Mouse (Mus musculus) hindlimb bud, embryonic 11.5 days (tissue): ENCODE results near the gene Gm17651.

ENCODE experiments used
- DNase-seq: peaks from one replicate; pipeline ENCODE4 v3.0.0-alpha.2; 2012; ENCODE audit warnings: low read depth, low spot score; ENCODE audit errors: extremely low spot score

Gm17651 gene

GRCm38 (mm10) chr3:97680631-97681320 lies 6.3 kb upstream of the Gm17651 start:
- no peak for DNase-seq

- DNase-seq: no peak
Measured at GRCm38 (mm10) chr3:97678416-97678815, 3.9 kb upstream of the Gm17651 start.

- no peak for DNase-seq
Measured at GRCm38 (mm10) chr3:97676126-97676525, 1.6 kb upstream of the Gm17651 start.

- no peak for DNase-seq
Measured at GRCm38 (mm10) chr3:97667093-97667675, 7.3 kb downstream of the Gm17651 start.

- no peak for DNase-seq
Measured at GRCm38 (mm10) chr3:97666154-97666553, 8.3 kb downstream of the Gm17651 start.

- DNase-seq: no peak
Measured at GRCm38 (mm10) chr3:97665525-97665924, 9.0 kb downstream of the Gm17651 start.

- no peak for DNase-seq
Measured at GRCm38 (mm10) chr3:97661206-97661605, 13.3 kb downstream of the Gm17651 start.

GRCm38 (mm10) chr3:97659746-97660145 lies 14.7 kb downstream of the Gm17651 start:
- no peak for DNase-seq

GRCm38 (mm10) chr3:97658426-97659193 lies 15.9 kb downstream of the Gm17651 start:
- DNase-seq: no peak

- peak; percentile 78 for DNase-seq
Measured at GRCm38 (mm10) chr3:97657655-97658411, 16.7 kb downstream of the Gm17651 start, which contains the start of gene Prkab2. Gene Prkab2 (plus strand): TSS chr3:97658193.

GRCm38 (mm10) chr3:97654901-97655300 lies 19.6 kb downstream of the Gm17651 start:
- DNase-seq: no peak

- no peak for DNase-seq
Measured at GRCm38 (mm10) chr3:97653781-97654180, 20.7 kb downstream of the Gm17651 start.

- DNase-seq: no peak
Measured at GRCm38 (mm10) chr3:97651604-97652003, 22.9 kb downstream of the Gm17651 start.

- DNase-seq: no peak
Measured at GRCm38 (mm10) chr3:97649469-97649868, 25.0 kb downstream of the Gm17651 start.

- no peak for DNase-seq
Measured at GRCm38 (mm10) chr3:97649022-97649421, 25.5 kb downstream of the Gm17651 start.

- no peak for DNase-seq
Measured at GRCm38 (mm10) chr3:97648518-97648917, 26.0 kb downstream of the Gm17651 start.

- DNase-seq: no peak
Measured at GRCm38 (mm10) chr3:97642001-97642400, 32.5 kb downstream of the Gm17651 start.

GRCm38 (mm10) chr3:97641396-97641795 lies 33.1 kb downstream of the Gm17651 start:
- no peak for DNase-seq

- DNase-seq: no peak
Measured at GRCm38 (mm10) chr3:97634288-97634761, 40.2 kb downstream of the Gm17651 start.

GRCm38 (mm10) chr3:97633456-97633855 lies 41.0 kb downstream of the Gm17651 start:
- DNase-seq: no peak

GRCm38 (mm10) chr3:97631258-97631860 lies 43.1 kb downstream of the Gm17651 start:
- no peak for DNase-seq
